Mouse (Mus musculus) ES-E14 (cell line): Measurements from ENCODE around the gene Sept9.

ENCODE experiments used
- CHD2 ChIP-seq: IDR thresholded peaks from 2 replicates; pipeline ENCODE4 v1.6.1; 2014; ENCODE audit warnings: mild to moderate bottlenecking, low read depth, low read length, inconsistent platforms
- HCFC1 ChIP-seq: IDR thresholded peaks from 2 replicates; pipeline ENCODE4 v1.6.1; 2012; ENCODE audit warnings: low read length, inconsistent platforms, borderline replicate concordance; ENCODE audit not compliant: insufficient read depth
- MAFK ChIP-seq: IDR thresholded peaks from 2 replicates; pipeline ENCODE4 v1.6.1; 2014; ENCODE audit warnings: mild to moderate bottlenecking, low read depth, low read length, inconsistent platforms; ENCODE audit not compliant: insufficient read depth
- ZNF384 ChIP-seq: IDR thresholded peaks from 2 replicates; pipeline ENCODE4 v1.6.1; 2012; ENCODE audit warnings: low read depth, low read length, inconsistent platforms

- TF ChIP-seq CHD2 = no peak
- TF ChIP-seq HCFC1 = no peak
- TF ChIP-seq MAFK = no peak
- TF ChIP-seq ZNF384 = no peak
Observed at GRCm38 (mm10) chr11:117185076-117185933, 14.2 kb upstream of the Sept9 start.
